Mouse (Mus musculus): ENCODE results near the gene AI661453.
"Not testable (repeated sequence)": the region's sequence is repeated elsewhere in the genome, so short reads cannot be mapped to it uniquely, and the experiment has no call there.

AI661453 gene

DNA sequence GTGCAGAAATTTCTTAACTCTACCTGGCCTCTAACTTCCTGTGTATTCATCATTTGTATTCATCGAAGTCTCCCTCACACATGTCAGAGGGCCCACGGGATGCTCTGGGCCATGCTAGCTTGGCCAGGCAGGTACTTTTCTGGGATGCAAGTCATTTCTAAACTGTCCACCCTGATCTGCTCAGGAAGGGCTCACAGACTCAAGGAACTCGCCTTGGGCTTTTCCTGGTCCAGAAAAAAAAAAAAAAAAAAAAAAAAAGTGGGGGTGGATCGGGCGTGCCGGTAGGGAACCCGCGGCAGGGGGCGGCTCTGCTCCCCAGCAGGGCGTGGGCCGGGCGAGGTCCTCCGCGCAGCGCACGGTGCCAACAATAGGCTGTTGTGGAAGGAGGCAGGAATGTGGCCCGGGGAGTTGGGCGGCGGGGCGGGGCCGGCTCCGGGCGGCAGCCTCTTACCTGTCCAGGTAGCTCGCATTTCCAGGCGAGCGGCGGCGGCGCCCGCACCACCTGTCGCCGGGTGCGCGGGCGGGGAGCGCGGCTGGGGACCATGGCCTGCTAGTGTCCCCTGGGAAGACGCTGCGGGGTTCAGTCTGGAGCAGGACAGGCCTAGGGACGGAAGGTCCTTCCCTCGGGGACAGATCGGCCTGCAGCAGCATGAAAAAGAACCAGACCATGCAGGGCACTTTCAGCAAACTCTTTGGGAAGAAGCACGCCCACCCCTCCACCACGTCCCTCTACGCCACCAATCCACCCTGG, at the start of gene AI661453:
Gene AI661453, plus strand, starts transcription at position 460 of the 751 bp plus-strand sequence.
- in situ Hi-C loops (cut with MboI; ENCODE audit: low pct_unique_long_range_greater_than_20kb in 1 of 2, low sequenced_read_pairs in 2 of 2, unreplicated experiment in 1 of 2) = no loop called here

GRCm38 (mm10) chr17:47386649-47387048, 49.8 kb upstream of the AI661453 start:
- in situ Hi-C loops (cut with MboI; ENCODE audit: low pct_unique_long_range_greater_than_20kb in 1 of 2, low sequenced_read_pairs in 2 of 2, unreplicated experiment in 1 of 2) = no loop called here

DNA sequence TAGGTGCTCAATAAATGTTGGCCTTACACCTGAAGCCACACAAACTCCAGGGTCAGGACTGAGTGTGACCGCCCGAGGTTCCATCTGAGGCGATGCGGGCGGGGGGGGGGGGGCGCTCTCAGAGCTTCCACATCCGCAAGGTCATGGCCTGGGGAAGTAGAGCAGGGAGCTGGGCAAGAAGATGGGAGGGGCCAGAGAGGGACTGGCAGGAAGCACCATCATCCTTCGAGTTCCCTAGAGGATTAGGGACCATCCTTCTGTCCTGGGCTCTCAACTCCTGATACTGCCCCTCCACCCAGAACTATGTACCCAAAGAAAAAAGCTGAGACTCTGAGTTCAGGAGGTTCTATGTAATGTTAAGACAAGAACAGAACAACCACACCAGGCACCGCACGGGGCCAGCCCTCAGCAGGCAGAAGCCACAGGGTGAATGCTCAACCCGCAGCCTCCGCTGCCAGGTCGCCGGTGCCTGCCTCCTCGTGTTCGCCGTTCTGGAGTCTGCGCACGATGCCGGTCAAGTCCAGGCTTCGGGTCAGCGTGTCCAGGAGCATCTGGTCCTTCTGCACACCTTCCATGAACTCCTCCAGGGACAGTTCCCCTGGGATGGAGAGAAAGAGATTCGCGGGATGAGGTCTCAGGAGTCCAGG, 42.1 kb upstream of the AI661453 start:
- in situ Hi-C loops (cut with MboI; ENCODE audit: low pct_unique_long_range_greater_than_20kb in 1 of 2, low sequenced_read_pairs in 2 of 2, unreplicated experiment in 1 of 2) = no loop called here

GRCm38 (mm10) chr17:47395376-47395913, 41.0 kb upstream of the AI661453 start:
- in situ Hi-C loops (cut with MboI; ENCODE audit: low pct_unique_long_range_greater_than_20kb in 1 of 2, low sequenced_read_pairs in 2 of 2, unreplicated experiment in 1 of 2) = no loop called here

GRCm38 (mm10) chr17:47399091-47399490, 37.3 kb upstream of the AI661453 start:
- in situ Hi-C loops (cut with MboI; ENCODE audit: low pct_unique_long_range_greater_than_20kb in 1 of 2, low sequenced_read_pairs in 2 of 2, unreplicated experiment in 1 of 2) = no loop called here

DNA sequence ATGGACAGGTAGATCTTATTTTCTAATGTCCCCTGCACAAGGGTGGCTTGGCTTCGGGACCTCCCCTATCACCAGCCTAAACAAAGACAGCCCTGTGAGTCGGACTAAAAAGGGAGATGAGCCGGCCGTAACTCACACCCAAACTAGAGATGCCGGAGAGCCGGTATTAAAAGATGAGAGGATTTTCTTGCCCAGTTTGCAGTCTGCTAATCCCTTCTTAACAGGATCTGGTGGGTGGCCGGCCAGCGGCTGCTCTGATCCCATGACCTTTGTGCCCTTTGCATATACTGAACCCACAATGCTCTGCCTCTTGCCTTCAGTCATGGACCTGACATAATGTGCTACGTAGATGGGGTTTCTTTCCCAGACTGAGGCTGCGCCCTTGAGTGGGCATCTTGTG, 36.0 kb upstream of the AI661453 start, which contains the start of gene Guca1a:
Gene Guca1a, minus strand, starts transcription at position 134 of the 400 bp plus-strand sequence.
- in situ Hi-C loops (cut with MboI; ENCODE audit: low pct_unique_long_range_greater_than_20kb in 1 of 2, low sequenced_read_pairs in 2 of 2, unreplicated experiment in 1 of 2) = no loop called here

- in situ Hi-C loops (cut with MboI; ENCODE audit: low pct_unique_long_range_greater_than_20kb in 1 of 2, low sequenced_read_pairs in 2 of 2, unreplicated experiment in 1 of 2) = no loop called here
Observed at GRCm38 (mm10) chr17:47407717-47408557, 28.5 kb upstream of the AI661453 start.

DNA sequence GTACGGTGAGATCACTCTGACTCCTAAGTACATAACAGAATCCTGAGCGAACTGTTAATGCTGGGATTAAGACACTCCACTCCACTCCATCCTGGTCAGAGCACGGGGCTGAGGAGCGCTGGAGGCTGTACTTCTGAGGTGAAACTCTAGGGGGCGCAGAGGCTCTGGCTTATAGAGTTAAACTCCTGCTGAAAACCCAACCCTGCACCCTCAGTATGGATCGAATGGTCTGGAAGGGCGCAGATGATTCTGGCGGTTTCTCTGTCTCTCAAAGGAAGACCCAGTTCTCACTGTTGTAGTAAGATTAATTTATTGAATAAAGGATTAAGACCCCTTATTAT, 27.9 kb upstream of the AI661453 start:
- in situ Hi-C loops (cut with MboI; ENCODE audit: low pct_unique_long_range_greater_than_20kb in 1 of 2, low sequenced_read_pairs in 2 of 2, unreplicated experiment in 1 of 2) = no loop called here

DNA sequence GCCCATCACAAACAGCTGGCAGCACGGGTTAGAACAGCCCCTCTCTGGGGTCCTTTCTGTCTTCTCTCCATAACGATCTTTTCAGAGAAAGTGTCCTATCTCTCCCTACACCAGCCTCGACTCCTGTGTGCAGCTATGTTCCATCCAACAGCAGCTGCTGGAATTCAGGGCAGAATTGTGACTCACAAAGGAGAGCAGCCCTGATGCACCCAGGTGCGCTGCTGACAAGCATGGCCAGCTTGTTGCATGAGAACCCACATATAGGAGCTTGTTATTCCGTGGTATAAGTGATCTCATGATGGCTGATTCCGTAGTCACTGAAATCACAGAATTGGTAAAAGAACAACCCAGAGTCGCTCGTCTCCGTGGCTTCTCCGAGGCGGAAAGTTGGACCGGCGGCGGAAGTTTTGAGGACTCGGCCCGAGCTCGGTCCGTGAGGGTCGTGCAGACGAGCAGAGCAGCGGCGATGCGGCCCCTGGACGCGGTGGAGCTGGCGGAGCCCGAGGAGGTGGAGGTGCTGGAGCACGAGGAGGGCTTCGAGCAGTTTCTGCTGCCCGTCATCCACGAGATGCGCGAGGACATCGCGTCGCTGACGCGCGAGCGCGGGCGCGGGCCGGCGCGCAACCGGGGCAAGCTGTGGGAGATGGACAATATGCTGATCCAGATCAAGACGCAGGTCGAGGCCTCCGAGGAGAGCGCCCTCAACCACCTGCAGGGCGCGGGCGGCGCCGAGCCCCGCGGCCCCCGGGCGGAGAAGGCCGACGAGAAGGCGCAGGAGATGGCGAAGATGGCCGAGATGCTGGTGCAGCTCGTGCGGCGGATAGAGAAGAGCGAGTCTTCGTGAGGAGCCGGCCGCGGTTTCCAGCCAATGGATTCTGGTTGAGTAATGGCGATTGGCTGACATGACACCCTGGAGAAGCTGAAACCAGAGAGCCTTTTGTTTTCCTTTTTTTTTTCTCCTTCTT, 26.2 kb upstream of the AI661453 start:
- in situ Hi-C loops (cut with MboI; ENCODE audit: low pct_unique_long_range_greater_than_20kb in 1 of 2, low sequenced_read_pairs in 2 of 2, unreplicated experiment in 1 of 2) = not testable (repeated sequence)

DNA sequence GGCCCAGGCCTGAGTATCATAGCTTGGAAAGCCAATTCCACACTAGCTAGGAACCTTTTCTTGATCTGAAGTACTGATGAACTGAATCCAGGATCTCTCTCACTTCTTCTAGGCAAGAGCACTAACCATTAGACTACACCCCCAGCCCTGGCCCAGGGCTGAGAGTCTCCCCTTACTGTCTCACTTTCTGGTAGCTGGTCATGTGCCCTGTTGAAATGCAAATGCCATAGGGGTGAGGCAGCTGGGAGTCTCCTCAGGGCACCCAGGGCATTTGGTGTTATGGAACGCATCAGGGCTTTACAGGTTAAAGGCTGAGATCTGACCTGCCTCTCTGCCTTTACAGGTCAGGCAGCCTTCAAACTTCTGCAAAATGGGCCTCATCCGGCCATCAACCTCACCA, 16.2 kb upstream of the AI661453 start:
- in situ Hi-C loops (cut with MboI; ENCODE audit: low pct_unique_long_range_greater_than_20kb in 1 of 2, low sequenced_read_pairs in 2 of 2, unreplicated experiment in 1 of 2) = no loop called here

- in situ Hi-C loops (cut with MboI; ENCODE audit: low pct_unique_long_range_greater_than_20kb in 1 of 2, low sequenced_read_pairs in 2 of 2, unreplicated experiment in 1 of 2) = no loop called here
Observed at GRCm38 (mm10) chr17:47421566-47421965, 14.8 kb upstream of the AI661453 start.

- in situ Hi-C loops (cut with MboI; ENCODE audit: low pct_unique_long_range_greater_than_20kb in 1 of 2, low sequenced_read_pairs in 2 of 2, unreplicated experiment in 1 of 2) = not testable (repeated sequence)
Observed at GRCm38 (mm10) chr17:47422616-47423015, 13.8 kb upstream of the AI661453 start.

- in situ Hi-C loops (cut with MboI; ENCODE audit: low pct_unique_long_range_greater_than_20kb in 1 of 2, low sequenced_read_pairs in 2 of 2, unreplicated experiment in 1 of 2) = no loop called here
Observed at GRCm38 (mm10) chr17:47424186-47424585, 12.2 kb upstream of the AI661453 start.

- in situ Hi-C loops (cut with MboI; ENCODE audit: low pct_unique_long_range_greater_than_20kb in 1 of 2, low sequenced_read_pairs in 2 of 2, unreplicated experiment in 1 of 2) = no loop called here
Observed at GRCm38 (mm10) chr17:47427316-47427715, 9.1 kb upstream of the AI661453 start.

GRCm38 (mm10) chr17:47428831-47429304, 7.5 kb upstream of the AI661453 start:
- in situ Hi-C loops (cut with MboI; ENCODE audit: low pct_unique_long_range_greater_than_20kb in 1 of 2, low sequenced_read_pairs in 2 of 2, unreplicated experiment in 1 of 2) = no loop called here

DNA sequence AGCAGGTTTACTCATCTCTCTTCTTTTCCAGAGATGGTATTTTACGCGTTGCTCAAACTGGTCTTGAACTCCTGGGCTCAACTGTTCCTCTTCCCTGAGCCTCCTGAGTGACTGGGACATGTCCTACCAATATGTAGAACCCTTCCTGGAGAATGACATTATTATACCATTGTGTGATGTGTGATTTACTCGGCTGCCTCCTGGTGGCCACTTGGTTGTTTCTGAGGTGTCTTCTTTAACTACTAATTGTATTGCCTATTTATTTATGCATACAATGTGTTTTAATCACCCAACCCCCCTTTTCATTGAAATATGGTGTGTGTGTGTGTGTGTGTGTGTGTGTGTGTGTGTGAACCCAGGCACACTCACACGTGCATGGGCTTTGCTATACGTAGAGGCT, 5.6 kb upstream of the AI661453 start:
- in situ Hi-C loops (cut with MboI; ENCODE audit: low pct_unique_long_range_greater_than_20kb in 1 of 2, low sequenced_read_pairs in 2 of 2, unreplicated experiment in 1 of 2) = no loop called here

DNA sequence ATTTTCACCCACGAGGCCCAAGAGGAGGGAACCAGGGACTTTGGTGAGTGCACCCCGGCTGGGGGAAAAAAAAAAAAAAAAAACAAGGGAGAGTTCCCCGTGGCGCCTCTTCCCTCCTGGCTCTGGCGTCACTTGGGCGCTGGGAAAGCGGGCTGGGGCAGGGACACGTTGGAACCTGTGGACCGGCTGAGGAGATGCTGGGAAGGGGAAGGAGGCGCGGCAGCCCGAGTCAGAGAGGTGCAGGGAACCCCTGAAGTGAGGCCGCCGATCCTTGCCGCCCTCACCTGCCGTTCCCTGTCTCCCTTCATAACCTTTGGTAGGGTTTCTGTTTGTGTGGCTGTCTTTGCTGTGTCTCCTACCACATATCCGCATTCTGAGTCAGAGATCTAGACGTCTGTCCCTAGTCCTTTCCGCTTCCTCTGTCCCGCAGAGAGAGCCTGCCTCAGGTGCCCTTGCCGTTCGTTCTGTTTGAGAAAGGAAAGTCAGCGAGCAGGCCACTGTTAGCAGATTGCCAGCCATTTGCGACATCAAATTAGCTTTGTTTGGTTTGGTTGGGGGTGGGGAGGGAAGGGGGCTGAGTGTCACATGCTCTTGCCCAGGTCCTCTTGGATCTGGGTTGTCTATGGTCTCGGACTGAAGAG, 612 bp downstream of the AI661453 start, which contains the start of gene 1700001C19Rik:
Gene 1700001C19Rik, minus strand, starts transcription at position 470 of the 641 bp plus-strand sequence.
- in situ Hi-C loops (cut with MboI; ENCODE audit: low pct_unique_long_range_greater_than_20kb in 1 of 2, low sequenced_read_pairs in 2 of 2, unreplicated experiment in 1 of 2) = no loop called here

All from mouse embryonic stem cell (cell line).